Mouse (Mus musculus): ENCODE results near the gene Lrba. TPM values are rescaled to one million over a fixed set of nuclear protein-coding genes. Genes with fewer than 3 reads are reported as not detected.

The Lrba gene
- 6.0 and 8.0 TPM in 2 replicates for polyA plus RNA-seq (2015; fragmentation: Nextera tagmentation; extraction: Ambion mirVana)

DNA sequence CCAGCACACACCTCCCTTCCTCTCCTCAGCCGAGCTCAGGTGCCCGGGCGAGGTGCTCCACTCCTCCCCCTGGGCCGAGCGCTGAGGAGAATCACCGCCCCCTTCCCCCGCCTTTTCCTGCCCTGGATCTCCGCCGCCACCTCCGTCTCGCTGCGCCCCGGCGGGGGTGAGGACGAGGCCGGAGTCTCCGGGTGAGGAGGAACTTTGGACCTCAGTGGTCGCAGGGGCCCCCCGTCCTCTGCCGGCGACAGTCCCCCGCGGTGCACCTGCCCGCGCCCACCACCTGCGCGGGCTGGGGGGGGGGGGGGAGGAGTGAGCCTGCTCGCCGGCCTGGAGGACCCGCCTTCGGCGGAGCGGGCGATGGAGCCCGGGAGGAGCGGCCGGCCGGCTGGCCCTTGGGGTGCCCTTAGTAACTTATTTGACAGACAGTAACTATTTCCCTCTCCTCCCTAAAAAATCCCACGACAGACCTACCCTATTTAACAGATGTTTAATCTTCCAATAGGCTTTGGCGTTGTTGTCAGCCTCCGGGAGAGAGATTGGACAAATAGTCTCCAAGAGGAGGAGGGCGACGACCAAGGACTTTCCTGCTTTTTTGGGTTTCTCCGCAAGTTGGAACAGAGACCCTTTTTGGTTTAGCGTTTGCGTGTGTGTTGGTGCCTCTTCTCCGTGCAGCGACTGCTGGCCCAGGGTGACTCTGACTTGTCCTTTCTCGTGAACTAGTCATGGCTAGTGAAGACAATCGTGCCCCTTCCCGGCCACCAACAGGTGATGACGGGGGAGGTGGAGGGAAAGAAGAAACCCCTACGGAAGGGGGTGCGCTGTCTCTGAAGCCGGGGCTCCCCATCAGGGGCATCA is at the start of gene Lrba:
TSS of gene Lrba (plus strand) at position 117 of the 858 bp plus-strand sequence.
- under 1% methylated on average over 43 of the region's 55 CpGs for WGBS
- Histone ChIP-seq H3K9ac (replicated peaks; ENCODE audit: low read length) (peak within 1 kb of the TSS; percentile 89), H3K27me3 (ENCODE audit: insufficient read depth, low read length) (no peaks in the 10 kb centered on the region), H3K27ac (ENCODE audit: low read length) (peak within 1 kb of the TSS; percentile 98), H3K9me3 (ENCODE audit: low read length) (no peaks in the 10 kb centered on the region), H3K4me1 (ENCODE audit: insufficient read depth, low read length) (0 out of 2 replicates have a peak, but pooled peaks cover 3% of the 10 kb centered on the region), H3K4me3 (ENCODE audit: low read length) (peak within 1 kb of the TSS; percentile 93), H3K36me3 (ENCODE audit: insufficient read depth, low read length) (peaks cover 4% of the 10 kb centered on the region; the same call in 1 of the 2 replicates), H3K4me2 (replicated peaks; ENCODE audit: low read depth, low read length) (peak within 1 kb of the TSS; percentile 65)
- ATAC-seq (ENCODE audit: low FRiP score, low TSS enrichment): peak; percentile 93

DNA sequence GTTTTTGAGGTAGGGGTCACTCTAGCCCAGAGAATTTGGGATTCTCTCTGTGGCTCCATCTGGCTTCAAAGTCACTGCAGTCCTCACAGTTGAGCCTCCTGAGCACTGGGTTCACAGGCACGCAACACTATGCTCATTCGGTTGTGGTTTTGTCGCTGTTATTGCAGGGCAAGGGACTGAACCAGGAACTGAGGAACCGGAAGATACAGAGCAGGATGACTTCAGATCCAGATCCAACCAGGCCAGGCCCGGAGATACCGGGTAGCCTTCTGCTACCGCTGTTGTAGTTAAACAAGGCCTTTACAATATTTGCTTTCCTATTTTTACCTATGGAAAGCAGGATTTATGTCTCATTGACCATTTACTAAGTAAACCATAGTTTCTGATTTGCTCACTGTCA is 44.8 kb upstream of the Lrba start:
- H3K9ac ChIP-seq (replicated peaks; ENCODE audit: low read length): no peak overlapping the region
- H3K9me3 ChIP-seq (ENCODE audit: low read length): no peaks in the 10 kb centered on the region
- H3K36me3 ChIP-seq (ENCODE audit: insufficient read depth, low read length): no peaks in the 10 kb centered on the region
- peaks cover 8% of the 10 kb centered on the region for H3K4me1 ChIP-seq (ENCODE audit: insufficient read depth, low read length)
- no peaks in the 10 kb centered on the region for H3K27me3 ChIP-seq (ENCODE audit: insufficient read depth, low read length)
- ATAC-seq (ENCODE audit: low FRiP score, low TSS enrichment): no peak
- no peak overlapping the region for H3K27ac ChIP-seq (ENCODE audit: low read length)
- H3K4me2 ChIP-seq (replicated peaks; ENCODE audit: low read depth, low read length): no peak overlapping the region
- H3K4me3 ChIP-seq (ENCODE audit: low read length): no peak overlapping the region
- 94% methylated on average over 7 of the region's 7 CpGs for WGBS

DNA sequence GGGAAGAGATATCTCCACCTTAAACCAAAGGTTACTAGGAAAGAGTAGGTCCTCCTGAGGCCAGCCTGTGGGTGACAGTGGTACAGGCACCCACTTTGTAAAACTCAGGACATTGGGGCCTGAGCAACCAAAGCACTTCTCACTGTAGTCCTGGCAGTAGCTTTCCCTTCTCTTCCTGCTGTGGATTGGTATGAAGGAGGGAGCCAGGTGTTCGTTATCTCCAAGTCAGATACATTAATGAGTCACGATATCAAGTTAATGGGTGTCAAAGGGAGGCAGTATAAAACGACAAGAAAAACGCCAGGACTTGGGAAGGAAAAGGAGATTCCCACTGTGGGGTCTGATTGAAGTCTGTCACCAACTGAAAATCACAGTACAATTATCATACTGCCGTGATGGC is 43.4 kb upstream of the Lrba start:
- H3K9ac ChIP-seq (replicated peaks; ENCODE audit: low read length): no peak overlapping the region
- no peaks in the 10 kb centered on the region for H3K36me3 ChIP-seq (ENCODE audit: insufficient read depth, low read length)
- 23% methylated on average over 5 of the region's 5 CpGs for WGBS

DNA sequence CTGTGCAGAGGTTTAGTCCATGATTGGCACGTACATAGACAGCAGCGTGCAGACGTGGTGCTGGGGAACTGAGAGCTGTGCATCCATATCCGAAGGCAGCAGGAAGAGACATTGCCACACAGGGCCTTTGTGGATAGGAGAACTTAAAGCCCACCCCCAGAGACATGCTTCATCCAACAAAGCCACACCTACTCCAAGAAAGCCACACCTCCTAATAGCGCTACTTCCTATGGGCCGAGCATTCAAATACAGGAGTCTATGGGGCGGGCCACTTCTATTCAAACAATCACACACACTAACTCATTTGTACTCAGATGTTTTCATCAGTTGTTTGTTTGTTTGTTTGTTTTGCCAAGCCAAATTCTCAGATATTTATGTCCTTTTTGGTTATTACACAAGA is 39.9 kb upstream of the Lrba start:
- Histone ChIP-seq H3K36me3 (ENCODE audit: insufficient read depth, low read length) (no peaks in the 10 kb centered on the region), H3K4me3 (ENCODE audit: low read length) (no peak overlapping the region), H3K4me2 (replicated peaks; ENCODE audit: low read depth, low read length) (no peak overlapping the region), H3K27ac (ENCODE audit: low read length) (no peak overlapping the region), H3K4me1 (ENCODE audit: insufficient read depth, low read length) (peaks cover 17% of the 10 kb centered on the region), H3K27me3 (ENCODE audit: insufficient read depth, low read length) (no peaks in the 10 kb centered on the region), H3K9me3 (ENCODE audit: low read length) (no peaks in the 10 kb centered on the region), H3K9ac (replicated peaks; ENCODE audit: low read length) (no peak overlapping the region)
- WGBS: 91% methylated on average over 7 of the region's 7 CpGs
- ATAC-seq (ENCODE audit: low FRiP score, low TSS enrichment): no peak

More for the DNA sequence above, 43.4 kb upstream of the Lrba start:
- peaks cover 5% of the 10 kb centered on the region for H3K4me1 ChIP-seq (ENCODE audit: insufficient read depth, low read length)
- no peaks in the 10 kb centered on the region for H3K27me3 ChIP-seq (ENCODE audit: insufficient read depth, low read length)
- H3K9me3 ChIP-seq (ENCODE audit: low read length): no peaks in the 10 kb centered on the region
- H3K4me3 ChIP-seq (ENCODE audit: low read length): no peak overlapping the region
- ATAC-seq (ENCODE audit: low FRiP score, low TSS enrichment): peak; percentile 19; the same call in 1 of the 2 replicates
- H3K4me2 ChIP-seq (replicated peaks; ENCODE audit: low read depth, low read length): no peak overlapping the region
- no peak overlapping the region for H3K27ac ChIP-seq (ENCODE audit: low read length)

DNA sequence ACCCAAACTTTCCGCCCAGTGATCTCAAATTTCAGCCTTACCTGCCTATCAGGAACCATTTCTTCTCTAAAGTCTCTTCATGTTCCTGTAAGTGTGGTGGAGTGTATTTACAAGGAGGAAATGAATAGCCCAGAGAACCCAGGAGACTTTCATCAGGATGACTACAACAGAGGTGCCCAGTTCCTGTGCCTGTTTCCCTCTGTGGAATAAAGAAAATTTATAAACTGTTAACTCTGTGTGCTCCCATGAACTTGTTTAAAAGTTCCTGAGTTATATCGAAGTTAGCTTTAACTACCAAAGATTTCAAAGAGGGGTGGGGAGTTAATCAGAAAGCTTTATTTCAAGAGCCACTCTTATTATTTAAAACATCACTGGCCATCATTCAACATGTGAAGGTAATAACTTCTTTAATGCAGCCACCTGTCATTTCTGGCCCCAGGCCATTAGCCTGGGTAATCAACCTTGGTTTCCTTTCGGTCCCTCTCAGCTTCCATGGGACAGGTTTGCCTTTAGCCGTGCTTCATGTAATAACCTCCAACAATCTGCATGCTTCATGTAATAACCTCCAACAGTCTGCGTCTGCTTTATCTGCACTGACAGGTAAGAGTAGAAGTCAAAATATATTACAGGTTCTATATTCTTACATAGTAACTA is 36.6 kb upstream of the Lrba start:
- 36% methylated on average over 5 of the region's 5 CpGs for WGBS

DNA sequence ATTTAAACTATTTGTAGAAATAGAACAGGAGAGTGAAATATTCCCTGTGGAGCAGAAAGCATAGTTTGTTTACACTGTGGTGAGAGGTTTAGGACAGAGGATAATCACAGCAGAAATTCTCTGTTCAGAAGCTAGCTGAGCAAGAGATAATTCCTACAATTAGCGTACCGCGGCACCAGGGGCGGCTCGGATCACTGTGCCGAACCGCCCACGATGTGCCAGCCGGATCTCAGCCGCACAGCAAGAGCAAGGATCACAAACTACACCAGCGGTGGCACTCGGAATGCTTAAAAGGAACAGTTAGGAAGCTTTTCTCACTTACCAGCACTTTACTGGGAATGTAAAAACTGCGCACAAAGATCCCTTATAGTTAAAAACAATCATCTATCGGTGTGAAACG is 28.5 kb upstream of the Lrba start:
- no peak for ATAC-seq (ENCODE audit: low FRiP score, low TSS enrichment)
- Histone ChIP-seq H3K4me1 (ENCODE audit: insufficient read depth, low read length) (no peaks in the 10 kb centered on the region), H3K9ac (replicated peaks; ENCODE audit: low read length) (no peak overlapping the region), H3K4me2 (replicated peaks; ENCODE audit: low read depth, low read length) (no peak overlapping the region), H3K27ac (ENCODE audit: low read length) (no peak overlapping the region), H3K27me3 (ENCODE audit: insufficient read depth, low read length) (no peaks in the 10 kb centered on the region), H3K4me3 (ENCODE audit: low read length) (no peak overlapping the region), H3K9me3 (ENCODE audit: low read length) (no peaks in the 10 kb centered on the region), H3K36me3 (ENCODE audit: insufficient read depth, low read length) (no peaks in the 10 kb centered on the region)
- whole genome bisulfite sequencing: 37% methylated on average over 15 of the region's 15 CpGs

More for the DNA sequence above, 36.6 kb upstream of the Lrba start:
- Histone ChIP-seq H3K27me3 (ENCODE audit: insufficient read depth, low read length) (no peaks in the 10 kb centered on the region), H3K4me3 (ENCODE audit: low read length) (no peak overlapping the region), H3K9me3 (ENCODE audit: low read length) (no peaks in the 10 kb centered on the region), H3K27ac (ENCODE audit: low read length) (no peak overlapping the region), H3K9ac (replicated peaks; ENCODE audit: low read length) (no peak overlapping the region), H3K4me2 (replicated peaks; ENCODE audit: low read depth, low read length) (no peak overlapping the region), H3K4me1 (ENCODE audit: insufficient read depth, low read length) (peaks cover 14% of the 10 kb centered on the region), H3K36me3 (ENCODE audit: insufficient read depth, low read length) (no peaks in the 10 kb centered on the region)
- no peak for ATAC-seq (ENCODE audit: low FRiP score, low TSS enrichment)

DNA sequence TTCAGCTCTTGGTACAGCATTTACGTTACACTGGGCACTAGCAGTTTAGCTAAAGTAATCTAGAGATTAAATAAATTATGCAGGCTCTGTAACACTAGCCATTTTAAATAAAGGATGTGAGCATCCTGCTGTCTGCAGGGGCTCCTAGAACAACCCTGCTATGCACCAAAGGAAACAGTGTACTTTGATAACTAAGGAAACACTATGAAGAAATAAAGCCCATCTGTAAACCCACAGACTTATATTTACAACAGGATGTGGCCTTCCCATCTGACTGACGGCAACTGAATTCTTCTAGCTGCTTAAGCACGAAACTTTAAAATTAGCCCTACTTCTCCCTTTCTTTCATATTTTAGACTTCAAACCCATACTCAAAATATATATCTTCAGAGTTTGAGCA is 28.0 kb upstream of the Lrba start:
- H3K27me3 ChIP-seq (ENCODE audit: insufficient read depth, low read length): no peaks in the 10 kb centered on the region
- H3K4me2 ChIP-seq (replicated peaks; ENCODE audit: low read depth, low read length): no peak overlapping the region
- no peak overlapping the region for H3K9ac ChIP-seq (replicated peaks; ENCODE audit: low read length)
- H3K27ac ChIP-seq (ENCODE audit: low read length): no peak overlapping the region
- no peaks in the 10 kb centered on the region for H3K4me1 ChIP-seq (ENCODE audit: insufficient read depth, low read length)
- ATAC-seq (ENCODE audit: low FRiP score, low TSS enrichment): no peak
- H3K9me3 ChIP-seq (ENCODE audit: low read length): no peaks in the 10 kb centered on the region
- H3K36me3 ChIP-seq (ENCODE audit: insufficient read depth, low read length): no peaks in the 10 kb centered on the region
- WGBS: 39% methylated on average over 3 of the region's 3 CpGs
- no peak overlapping the region for H3K4me3 ChIP-seq (ENCODE audit: low read length)

DNA sequence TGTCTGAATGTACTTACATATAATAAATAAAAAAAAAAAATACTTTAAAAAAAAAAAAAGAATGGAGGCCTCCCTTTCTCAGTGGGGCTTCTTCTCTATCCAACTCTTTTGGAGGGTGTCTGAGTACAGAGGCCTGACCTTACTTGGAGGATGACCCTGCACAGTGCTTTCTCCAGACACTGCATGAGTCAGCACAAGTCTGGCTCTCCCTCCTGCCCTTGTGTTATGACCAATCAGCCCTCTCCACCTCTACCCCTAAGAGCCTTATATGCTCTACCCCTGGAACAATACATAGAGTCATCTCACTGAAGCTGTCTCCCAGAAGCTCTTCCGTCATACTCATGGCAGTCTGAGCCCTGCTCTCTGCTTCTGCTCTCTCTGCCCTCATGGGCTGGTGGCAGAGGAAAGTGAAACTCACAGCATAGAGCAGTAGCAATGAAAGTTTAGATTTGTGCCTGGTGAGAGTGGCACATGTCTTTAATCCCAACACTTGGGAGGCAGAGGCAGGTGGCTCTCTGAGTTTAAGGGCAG is 22.8 kb upstream of the Lrba start:
- Histone ChIP-seq H3K36me3 (ENCODE audit: insufficient read depth, low read length) (no peaks in the 10 kb centered on the region), H3K27me3 (ENCODE audit: insufficient read depth, low read length) (no peaks in the 10 kb centered on the region), H3K4me2 (replicated peaks; ENCODE audit: low read depth, low read length) (no peak overlapping the region), H3K27ac (ENCODE audit: low read length) (no peak overlapping the region), H3K4me3 (ENCODE audit: low read length) (no peak overlapping the region), H3K9ac (replicated peaks; ENCODE audit: low read length) (no peak overlapping the region), H3K4me1 (ENCODE audit: insufficient read depth, low read length) (peaks cover 18% of the 10 kb centered on the region), H3K9me3 (ENCODE audit: low read length) (no peaks in the 10 kb centered on the region)
- ATAC-seq (ENCODE audit: low FRiP score, low TSS enrichment): no peak
- WGBS: 92% methylated on average over 1 of the region's 1 CpGs

DNA sequence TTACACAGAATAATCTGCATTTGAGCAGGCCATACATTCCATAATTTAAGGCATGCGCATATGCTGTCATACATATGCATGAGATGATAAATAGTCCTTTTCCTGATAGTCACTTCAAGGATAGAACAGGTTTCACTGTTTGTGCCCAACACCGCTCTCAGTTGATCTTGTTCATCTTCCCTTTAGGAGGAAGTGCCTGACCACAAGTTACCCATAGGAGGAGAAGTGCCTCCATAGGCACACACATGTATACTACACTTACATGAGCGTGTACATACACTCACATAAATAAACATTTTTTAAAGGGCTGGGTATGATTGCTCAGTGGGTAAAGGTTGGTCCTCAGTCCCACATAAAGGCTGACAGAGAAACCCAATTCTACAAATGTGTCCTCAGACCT is 22.0 kb upstream of the Lrba start:
- Histone ChIP-seq H3K36me3 (ENCODE audit: insufficient read depth, low read length) (no peaks in the 10 kb centered on the region), H3K27ac (ENCODE audit: low read length) (no peak overlapping the region), H3K27me3 (ENCODE audit: insufficient read depth, low read length) (no peaks in the 10 kb centered on the region), H3K4me3 (ENCODE audit: low read length) (no peak overlapping the region), H3K9me3 (ENCODE audit: low read length) (no peaks in the 10 kb centered on the region), H3K9ac (replicated peaks; ENCODE audit: low read length) (no peak overlapping the region), H3K4me1 (ENCODE audit: insufficient read depth, low read length) (peaks cover 18% of the 10 kb centered on the region), H3K4me2 (replicated peaks; ENCODE audit: low read depth, low read length) (no peak overlapping the region)
- ATAC-seq (ENCODE audit: low FRiP score, low TSS enrichment): no peak
- 92% methylated on average over 3 of the region's 3 CpGs for WGBS
